Mouse (Mus musculus): ENCODE data around the gene Tmem86a. TPM values are rescaled to one million over a fixed set of nuclear protein-coding genes. Genes with fewer than 3 reads are reported as not detected.
"Not testable (repeated sequence)": the region's sequence is repeated elsewhere in the genome, so short reads cannot be mapped to it uniquely, and the experiment has no call there.

Gene Tmem86a
- polyA plus RNA-seq, 1 experiment: 19.0 TPM

GRCm38 (mm10) chr7:47020956-47021355 is 29.4 kb upstream of the Tmem86a start:
- H3K27me3 ChIP-seq (ENCODE audit: control insufficient read depth, insufficient read depth, low read length): no peaks in the 10 kb centered on the region
- 0 out of 2 replicates have a peak, but pooled peaks cover 5% of the 10 kb centered on the region for H3K4me1 ChIP-seq (ENCODE audit: control insufficient read depth, insufficient read depth, low read length)
- no peak overlapping the region for H3K4me3 ChIP-seq (replicated peaks; ENCODE audit: insufficient read depth, low read depth, low read length)
- no peak for DNase-seq
- TF ChIP-seq POLR2A (IDR thresholded peaks at IDR 0.05; ENCODE audit: borderline replicate concordance, insufficient read depth, low read length) (no peak), CTCF (IDR thresholded peaks at IDR 0.05; ENCODE audit: borderline replicate concordance, insufficient read depth, low read depth, low read length) (no peak)
- WGBS: 24% methylated on average over 8 of the region's 8 CpGs
- H3K27ac ChIP-seq (ENCODE audit: insufficient read depth, low read length): no peak overlapping the region

- no peak for DNase-seq
- WGBS: 65% methylated on average over 8 of the region's 8 CpGs
- H3K27me3 ChIP-seq (ENCODE audit: control insufficient read depth, insufficient read depth, low read length): no peaks in the 10 kb centered on the region
- no peak overlapping the region for H3K4me3 ChIP-seq (replicated peaks; ENCODE audit: insufficient read depth, low read depth, low read length)
- TF ChIP-seq POLR2A (IDR thresholded peaks at IDR 0.05; ENCODE audit: borderline replicate concordance, insufficient read depth, low read length) (no peak), CTCF (IDR thresholded peaks at IDR 0.05; ENCODE audit: borderline replicate concordance, insufficient read depth, low read depth, low read length) (no peak)
- H3K27ac ChIP-seq (ENCODE audit: insufficient read depth, low read length): no peak overlapping the region
- 0 out of 2 replicates have a peak, but pooled peaks cover 5% of the 10 kb centered on the region for H3K4me1 ChIP-seq (ENCODE audit: control insufficient read depth, insufficient read depth, low read length)
Observed at GRCm38 (mm10) chr7:47022482-47022881, 27.9 kb upstream of the Tmem86a start.

- peak; percentile 66 to 82 for DNase-seq
- no peak for TF ChIP-seq POLR2A (IDR thresholded peaks at IDR 0.05; ENCODE audit: borderline replicate concordance, insufficient read depth, low read length)
- TF ChIP-seq CTCF (IDR thresholded peaks at IDR 0.05; ENCODE audit: borderline replicate concordance, insufficient read depth, low read depth, low read length): peak; percentile 89
- H3K4me1 ChIP-seq (ENCODE audit: control insufficient read depth, insufficient read depth, low read length): 0 out of 2 replicates have a peak, but pooled peaks cover 5% of the 10 kb centered on the region
- no peak overlapping the region for H3K27ac ChIP-seq (ENCODE audit: insufficient read depth, low read length)
- H3K4me3 ChIP-seq (replicated peaks; ENCODE audit: insufficient read depth, low read depth, low read length): no peak overlapping the region
- no peaks in the 10 kb centered on the region for H3K27me3 ChIP-seq (ENCODE audit: control insufficient read depth, insufficient read depth, low read length)
- WGBS: 17% methylated on average over 6 of the region's 6 CpGs
Observed at GRCm38 (mm10) chr7:47023530-47023929, 26.9 kb upstream of the Tmem86a start.

GRCm38 (mm10) chr7:47024454-47024853 is 25.9 kb upstream of the Tmem86a start:
- Histone ChIP-seq H3K4me1 (ENCODE audit: control insufficient read depth, insufficient read depth, low read length) (0 out of 2 replicates have a peak, but pooled peaks cover 4% of the 10 kb centered on the region), H3K27me3 (ENCODE audit: control insufficient read depth, insufficient read depth, low read length) (no peaks in the 10 kb centered on the region), H3K4me3 (replicated peaks; ENCODE audit: insufficient read depth, low read depth, low read length) (no peak overlapping the region), H3K27ac (ENCODE audit: insufficient read depth, low read length) (no peak overlapping the region)
- DNase-seq: no peak
- 87% methylated on average over 7 of the region's 7 CpGs for WGBS
- no peak for TF ChIP-seq POLR2A (IDR thresholded peaks at IDR 0.05; ENCODE audit: borderline replicate concordance, insufficient read depth, low read length)
- TF ChIP-seq CTCF (IDR thresholded peaks at IDR 0.05; ENCODE audit: borderline replicate concordance, insufficient read depth, low read depth, low read length): no peak

- no peaks in the 10 kb centered on the region for H3K4me1 ChIP-seq (ENCODE audit: control insufficient read depth, insufficient read depth, low read length)
- WGBS: 45% methylated on average over 9 of the region's 9 CpGs
- no peak overlapping the region for H3K4me3 ChIP-seq (replicated peaks; ENCODE audit: insufficient read depth, low read depth, low read length)
- H3K27me3 ChIP-seq (ENCODE audit: control insufficient read depth, insufficient read depth, low read length): no peaks in the 10 kb centered on the region
- no peak for TF ChIP-seq POLR2A (IDR thresholded peaks at IDR 0.05; ENCODE audit: borderline replicate concordance, insufficient read depth, low read length)
- TF ChIP-seq CTCF (IDR thresholded peaks at IDR 0.05; ENCODE audit: borderline replicate concordance, insufficient read depth, low read depth, low read length): no peak
- H3K27ac ChIP-seq (ENCODE audit: insufficient read depth, low read length): no peak overlapping the region
- DNase-seq: no peak
Observed at GRCm38 (mm10) chr7:47025429-47025828, 25.0 kb upstream of the Tmem86a start.

- not testable (repeated sequence) for DNase-seq; H3K27ac ChIP-seq (ENCODE audit: insufficient read depth, low read length); H3K27me3 ChIP-seq (ENCODE audit: control insufficient read depth, insufficient read depth, low read length); H3K4me1 ChIP-seq (ENCODE audit: control insufficient read depth, insufficient read depth, low read length); H3K4me3 ChIP-seq (replicated peaks; ENCODE audit: insufficient read depth, low read depth, low read length)
- WGBS: 87% methylated on average over 3 of the region's 3 CpGs
Observed at GRCm38 (mm10) chr7:47026899-47027298, 23.5 kb upstream of the Tmem86a start.

- TF ChIP-seq POLR2A (IDR thresholded peaks at IDR 0.05; ENCODE audit: borderline replicate concordance, insufficient read depth, low read length) (no peak), CTCF (IDR thresholded peaks at IDR 0.05; ENCODE audit: borderline replicate concordance, insufficient read depth, low read depth, low read length) (no peak)
- Histone ChIP-seq H3K4me3 (replicated peaks; ENCODE audit: insufficient read depth, low read depth, low read length) (no peak overlapping the region), H3K27ac (ENCODE audit: insufficient read depth, low read length) (no peak overlapping the region), H3K4me1 (ENCODE audit: control insufficient read depth, insufficient read depth, low read length) (no peaks in the 10 kb centered on the region), H3K27me3 (ENCODE audit: control insufficient read depth, insufficient read depth, low read length) (no peaks in the 10 kb centered on the region)
- WGBS: 72% methylated on average over 1 of the region's 1 CpGs
- no peak for DNase-seq
Observed at GRCm38 (mm10) chr7:47027520-47027919, 22.9 kb upstream of the Tmem86a start.

- TF ChIP-seq CTCF (IDR thresholded peaks at IDR 0.05; ENCODE audit: borderline replicate concordance, insufficient read depth, low read depth, low read length) (no peak), POLR2A (IDR thresholded peaks at IDR 0.05; ENCODE audit: borderline replicate concordance, insufficient read depth, low read length) (no peak)
Observed at GRCm38 (mm10) chr7:47030517-47031193, 19.7 kb upstream of the Tmem86a start.

More at GRCm38 (mm10) chr7:47030517-47031193, 19.7 kb upstream of the Tmem86a start:
- Histone ChIP-seq H3K4me1 (ENCODE audit: control insufficient read depth, insufficient read depth, low read length) (no peaks in the 10 kb centered on the region), H3K4me3 (replicated peaks; ENCODE audit: insufficient read depth, low read depth, low read length) (no peak overlapping the region), H3K27ac (ENCODE audit: insufficient read depth, low read length) (no peak overlapping the region), H3K27me3 (ENCODE audit: control insufficient read depth, insufficient read depth, low read length) (no peaks in the 10 kb centered on the region)
- 83% methylated on average over 9 of the region's 9 CpGs for WGBS
- no peak for DNase-seq
